Comparison of ENCODE assay signal across 11 mouse cellular contexts in genomic region chr4:83976067-83976466, GRCm38 (mm10).
DNase-seq lines count a peak whose midpoint lies in the region; ATAC-seq lines count a peak whose summit lies in the region.
"Had no signal": no experiment of that assay in that cellular context is flagged by ENCODE, and none has a peak within 500 bp of the region (broad histone marks: within the 10 kb centered on the region; RNA-seq: fewer than 3 reads in every experiment).

No protein-coding gene starts in this region.

- H3K9me3 ChIP-seq in hindbrain, embryonic 10.5 days = no peaks in the 10 kb centered on the region
- H3K9me3 ChIP-seq in hindbrain, embryonic 14.5 days (ENCODE audit: control insufficient read depth, low read length) = no peaks in the 10 kb centered on the region
- no peaks in the 10 kb centered on the region for H3K9me3 ChIP-seq in embryonic facial prominence, embryonic 12.5 days
- no peaks in the 10 kb centered on the region for H3K9me3 ChIP-seq in limb, embryonic 15.5 days

- no peak overlapping the region for H3K4me3 ChIP-seq in hindbrain, embryonic 10.5 days
- no peak overlapping the region for H3K4me3 ChIP-seq in hindbrain, embryonic 14.5 days (replicated peaks; ENCODE audit: low read length)
- no peak overlapping the region for H3K4me3 ChIP-seq in embryonic facial prominence, embryonic 12.5 days
- H3K4me3 ChIP-seq in limb, embryonic 15.5 days = no peak overlapping the region
- H3K4me3 ChIP-seq: left cerebral cortex, adult 2 months had no signal

- DNase-seq in hindbrain, embryonic 10.5 days (ENCODE audit: low spot score) = no peak
- DNase-seq in hindbrain, embryonic 14.5 days (ENCODE audit: low spot score) = no peak
- DNase-seq in embryo, embryonic 10.5 days (ENCODE audit: low spot score) = peak; percentile 59
- DNase-seq in frontal cortex, adult 2 months (ENCODE audit: extremely low spot score in 1 of 2, low spot score in 1 of 2) = no peak
- no peak for DNase-seq in gastrocnemius, adult 8-10 months (ENCODE audit: low spot score in 2 of 2)
- DNase-seq: lung, adult 18-20 months; thymus, adult 2 months had no signal

- no peaks in the 10 kb centered on the region for H3K36me3 ChIP-seq in hindbrain, embryonic 10.5 days
- no peaks in the 10 kb centered on the region for H3K36me3 ChIP-seq in hindbrain, embryonic 14.5 days (replicated peaks; ENCODE audit: control insufficient read depth, insufficient read depth)
- H3K36me3 ChIP-seq in embryonic facial prominence, embryonic 12.5 days = no peaks in the 10 kb centered on the region
- H3K36me3 ChIP-seq in limb, embryonic 15.5 days = no peaks in the 10 kb centered on the region

- WGBS in hindbrain, embryonic 10.5 days = 52% methylated on average over 12 of the region's 12 CpGs
- WGBS in hindbrain, embryonic 14.5 days = 39% methylated on average over 12 of the region's 12 CpGs
- WGBS in embryonic facial prominence, embryonic 12.5 days = 55% methylated on average over 12 of the region's 12 CpGs
- WGBS in limb, embryonic 15.5 days = 29% methylated on average over 12 of the region's 12 CpGs

- H3K9ac ChIP-seq in hindbrain, embryonic 14.5 days = no peak overlapping the region
- no peak overlapping the region for H3K9ac ChIP-seq in embryonic facial prominence, embryonic 12.5 days
- no peak overlapping the region for H3K9ac ChIP-seq in limb, embryonic 15.5 days

- H3K27ac ChIP-seq in hindbrain, embryonic 10.5 days = 0 out of 2 replicates have a peak overlapping the region, but pooled peaks have one; percentile 23
- no peak overlapping the region for H3K27ac ChIP-seq in hindbrain, embryonic 14.5 days
- peak overlapping the region; percentile 32; the same call in 1 of the 2 replicates for H3K27ac ChIP-seq in embryonic facial prominence, embryonic 12.5 days
- H3K27ac ChIP-seq in limb, embryonic 15.5 days = peak overlapping the region; percentile 47
- H3K27ac ChIP-seq: left cerebral cortex, adult 2 months had no signal

- ATAC-seq in hindbrain, embryonic 14.5 days (ENCODE audit: low FRiP score) = no peak
- ATAC-seq in embryonic facial prominence, embryonic 12.5 days (ENCODE audit: insufficient number of reproducible peaks, insufficient read depth, low FRiP score, low TSS enrichment) = no peak
- no peak; the same call in 1 of the 2 replicates for ATAC-seq in limb, embryonic 15.5 days (ENCODE audit: insufficient number of reproducible peaks, low FRiP score, low TSS enrichment, low read depth)
- ATAC-seq: inflammation-experienced regulatory T-cells, adult 6 months had no signal

- H3K4me1 ChIP-seq in hindbrain, embryonic 10.5 days (replicated peaks) = peaks cover 9% of the 10 kb centered on the region
- no peaks in the 10 kb centered on the region for H3K4me1 ChIP-seq in hindbrain, embryonic 14.5 days (replicated peaks; ENCODE audit: control insufficient read depth, insufficient read depth, low read length)
- H3K4me1 ChIP-seq in embryonic facial prominence, embryonic 12.5 days = peaks cover 19% of the 10 kb centered on the region
- H3K4me1 ChIP-seq in limb, embryonic 15.5 days = peaks cover 19% of the 10 kb centered on the region

- no peaks in the 10 kb centered on the region for H3K27me3 ChIP-seq in hindbrain, embryonic 10.5 days (ENCODE audit: insufficient read depth, poor library complexity, severe bottlenecking)
- no peaks in the 10 kb centered on the region for H3K27me3 ChIP-seq in hindbrain, embryonic 14.5 days (ENCODE audit: control insufficient read depth, insufficient read depth, low read length)
- H3K27me3 ChIP-seq in embryonic facial prominence, embryonic 12.5 days = no peaks in the 10 kb centered on the region
- no peaks in the 10 kb centered on the region; the same call in 1 of the 2 replicates for H3K27me3 ChIP-seq in limb, embryonic 15.5 days

- H3K4me2 ChIP-seq in hindbrain, embryonic 14.5 days (replicated peaks) = no peak overlapping the region
- 0 out of 2 replicates have a peak overlapping the region, but pooled peaks have one; percentile 6 for H3K4me2 ChIP-seq in embryonic facial prominence, embryonic 12.5 days (replicated peaks)
- 0 out of 2 replicates have a peak overlapping the region, but pooled peaks have one; percentile 17 for H3K4me2 ChIP-seq in limb, embryonic 15.5 days
